Mouse (Mus musculus) CD4-positive naive resting alpha-beta T cell, adult 76 days (primary cell): ENCODE data around the gene Gm28305. TPM values are rescaled to one million over a fixed set of nuclear protein-coding genes. Genes with fewer than 3 reads are reported as not detected.

ENCODE experiments used
- total RNA-seq: library from RNA; stranded (reverse); gene quantifications from one replicate; pipeline ENCODE4 v1.2.4, GENCODE M21; 2023

The Gm28305 gene
- not detected for total RNA-seq

DNA sequence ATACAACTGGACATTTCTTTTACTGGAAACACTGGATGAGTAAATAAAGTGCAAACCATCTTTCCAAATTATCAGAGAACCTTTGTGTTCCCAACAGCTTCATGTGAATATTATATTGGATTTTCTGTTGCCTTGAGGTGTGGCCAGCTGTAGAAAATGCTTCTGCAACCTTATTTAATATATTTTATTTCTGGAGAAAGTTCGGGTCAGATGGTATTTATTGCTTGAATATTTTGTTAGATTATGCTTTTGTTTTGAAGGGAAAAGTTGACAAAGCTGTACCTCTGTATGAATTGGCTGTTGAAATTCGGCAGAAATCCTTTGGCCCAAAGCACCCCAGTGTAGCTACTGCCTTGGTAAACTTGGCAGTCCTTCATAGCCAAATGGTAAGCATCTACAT lies at the start of gene Gm28305:
Gene Gm28305, plus strand, starts transcription at position 301 of the 400 bp plus-strand sequence.

DNA sequence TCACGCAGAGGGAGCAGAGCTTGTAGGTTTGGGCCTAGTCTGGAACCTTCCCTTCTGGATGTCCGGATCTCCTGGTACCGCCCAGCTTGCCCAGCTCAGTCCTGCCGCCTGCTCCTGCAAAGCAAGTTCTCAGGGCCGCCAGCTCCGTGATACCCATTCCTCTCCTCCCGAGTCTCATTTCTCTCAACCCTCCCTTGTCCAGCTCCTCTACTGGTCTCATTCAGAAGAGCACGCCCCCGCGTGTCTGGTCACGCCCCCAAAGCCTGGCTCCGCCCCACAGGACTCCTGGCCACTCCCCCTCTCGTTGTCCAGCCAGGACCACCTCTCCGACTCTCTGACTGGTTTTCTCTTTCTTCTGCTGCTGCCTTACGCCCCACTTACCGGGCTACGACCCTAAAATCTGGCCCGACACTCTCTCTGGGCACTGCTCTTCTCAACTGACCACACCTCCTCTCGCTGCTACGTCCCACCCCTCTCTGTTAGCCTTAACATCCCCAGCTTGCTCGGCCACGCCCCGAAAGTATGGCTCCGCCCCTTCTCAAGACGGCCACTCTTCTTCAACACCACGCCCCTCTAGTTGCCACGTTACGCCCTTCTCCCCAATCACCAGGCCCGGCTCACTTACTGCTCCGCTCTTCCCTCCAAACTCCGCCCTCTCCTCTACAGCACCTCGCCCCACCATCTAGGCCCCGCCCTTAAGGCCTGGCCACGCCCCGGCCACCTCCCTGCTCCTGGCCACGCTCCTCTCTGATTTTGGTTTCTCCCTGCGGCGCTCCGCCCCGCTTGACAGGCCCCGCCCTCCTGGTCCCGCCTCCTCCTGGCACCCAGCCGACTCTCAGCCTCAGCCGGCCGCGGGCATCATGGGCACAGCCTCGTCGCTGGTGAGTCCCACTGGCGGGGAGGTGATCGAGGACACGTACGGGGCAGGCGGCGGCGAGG lies 38.3 kb upstream of the Gm28305 start, which contains the start of gene Nphp3:
Gene Nphp3, plus strand, starts transcription at position 624 of the 939 bp plus-strand sequence.

DNA sequence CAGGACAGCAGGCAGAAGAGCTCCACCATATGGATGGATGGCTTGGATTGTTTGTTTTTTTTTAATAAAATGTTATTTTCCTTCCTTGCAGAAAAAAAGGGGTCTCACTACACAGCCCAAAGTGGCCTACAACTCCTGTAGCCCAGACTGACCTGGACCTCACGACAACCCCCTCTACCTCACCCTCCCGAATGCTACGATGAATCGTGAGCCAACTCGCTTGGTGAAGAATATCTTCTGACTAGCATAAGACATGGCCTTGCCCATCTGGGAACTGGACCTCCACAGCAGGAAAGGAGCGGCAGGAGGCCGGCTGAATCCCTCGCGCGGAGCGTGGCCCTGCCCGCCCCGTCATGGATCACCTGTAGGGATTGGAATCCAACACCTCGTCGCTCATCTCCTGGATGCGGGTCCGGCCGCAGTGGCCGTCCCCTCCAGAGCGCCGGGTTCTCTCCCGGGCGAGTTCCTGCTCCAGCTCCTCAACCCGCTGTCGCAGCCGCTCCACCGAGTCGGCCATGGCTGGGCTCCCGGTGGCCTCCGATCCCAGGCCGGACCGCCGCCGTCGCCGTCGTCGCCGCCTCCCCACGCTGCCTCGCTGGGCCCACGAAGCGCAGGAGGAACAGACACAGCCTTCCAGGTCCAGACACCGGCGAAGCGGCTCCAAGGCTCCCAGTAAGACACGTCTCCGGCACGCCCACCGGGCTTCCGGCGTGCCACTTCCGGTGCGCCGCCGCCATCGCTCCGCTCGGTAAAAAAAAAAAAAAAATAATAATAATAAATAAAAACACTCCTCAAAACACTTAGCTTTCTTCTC lies 22.2 kb downstream of the Gm28305 start, which contains the start of gene Uba5:
Gene Uba5, minus strand, starts transcription at position 705 of the 814 bp plus-strand sequence.

DNA sequence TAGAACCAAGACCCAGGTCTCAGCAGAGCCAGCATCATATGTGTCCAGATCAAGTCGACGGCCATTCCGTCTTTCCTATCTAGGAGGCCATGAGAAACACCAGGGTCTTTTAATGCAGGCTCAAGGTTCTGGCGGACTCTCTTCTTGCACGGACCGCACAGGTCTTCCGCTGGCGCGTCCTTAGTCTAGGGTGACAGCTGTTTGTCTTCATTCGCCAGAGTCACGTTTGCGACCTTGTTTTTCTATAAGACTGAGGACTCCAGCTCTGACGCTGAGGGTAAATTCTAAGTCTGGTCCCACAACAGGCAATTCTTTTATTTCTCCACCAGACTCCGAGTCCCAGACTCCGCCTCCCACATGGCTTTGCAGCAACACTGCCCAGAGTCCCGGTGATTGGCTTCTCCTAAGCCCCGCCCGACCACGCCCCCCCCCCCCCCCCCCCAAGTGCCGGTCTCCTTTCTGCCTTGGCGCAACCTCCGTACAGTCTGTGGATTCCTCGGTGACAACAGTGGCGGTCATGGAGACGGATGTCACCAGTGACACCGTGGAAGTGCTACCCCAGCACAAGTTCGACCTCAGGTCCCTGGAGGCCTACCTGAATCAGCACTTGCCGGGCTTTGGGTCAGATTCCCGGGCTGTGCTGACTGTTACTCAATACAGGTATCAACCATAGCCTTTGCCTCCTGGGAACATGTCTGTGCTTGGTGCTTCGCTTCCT lies 22.9 kb downstream of the Gm28305 start, which contains the start of gene Acad11:
Gene Acad11, plus strand, starts transcription at position 134 of the 718 bp plus-strand sequence.

Other genes starting within 250 kb of the Gm28305 start
- 11.5 TPM for gene Nphp3, start 38.1 kb upstream of the Gm28305 start, total RNA-seq
- gene Uba5, start 22.5 kb downstream of the Gm28305 start, total RNA-seq: 24.3 TPM
- 13.3 TPM for gene Acad11, start 22.7 kb downstream of the Gm28305 start, total RNA-seq
- not detected for gene Ackr4, start 86.3 kb downstream of the Gm28305 start, total RNA-seq
- gene Dnajc13, start 222.3 kb downstream of the Gm28305 start, total RNA-seq: 86.2 TPM